Mouse (Mus musculus): ENCODE results near the gene Slc2a6.

GRCm38 (mm10) chr2:27069646-27070045 lies 41.8 kb upstream of the Slc2a6 start:
- no peak for TF ChIP-seq EP300 (IDR thresholded peaks at IDR 0.05; ENCODE audit: low read length)
- TF ChIP-seq CTCF (conservative IDR thresholded peaks at IDR 0.05 in 1 of 2, IDR thresholded peaks at IDR 0.05 in 1 of 2; ENCODE audit: low read depth in 2 of 2, low read length in 2 of 2), result no peak
- TF ChIP-seq NELFE (IDR thresholded peaks at IDR 0.05; ENCODE audit: low read depth, low read length), result no peak
- no peak for TF ChIP-seq POLR2A (IDR thresholded peaks at IDR 0.05; ENCODE audit: low read depth, low read length)
- no peak for TF ChIP-seq NRF1 (IDR thresholded peaks at IDR 0.05; ENCODE audit: low read depth, low read length)
- TF ChIP-seq USF2 (conservative IDR thresholded peaks at IDR 0.05; ENCODE audit: low read depth, low read length), result no peak
- TF ChIP-seq ELF1 (IDR thresholded peaks at IDR 0.05; ENCODE audit: low read depth, low read length), result no peak
- TF ChIP-seq USF1 (IDR thresholded peaks at IDR 0.05; ENCODE audit: low read depth, low read length), result no peak
